Mouse (Mus musculus) midbrain, embryonic 13.5 days (tissue): ENCODE measurements around the gene Zscan10. TPM values are rescaled to one million over a fixed set of nuclear protein-coding genes. Genes with fewer than 3 reads are reported as not detected.

Experiments
- ATAC-seq: fragments of 200-750 bp; cut with Nextera tagmentation; 2 replicates; pipeline ENCODE4 v1.8.0; 2017; ENCODE audit warnings: mild to moderate bottlenecking, moderate TSS enrichment, moderate library complexity
- H3K27ac ChIP-seq: fragments of 300-500 bp; sonication (generic); 2 replicates; pipeline ENCODE4 v1.5.1; 2015; ENCODE audit warnings: inconsistent platforms, mild to moderate bottlenecking, moderate library complexity
- H3K27me3 ChIP-seq: fragments of 300-500 bp; sonication (generic); 2 replicates; pipeline ENCODE4 v1.6.1; 2015; ENCODE audit warnings: mild to moderate bottlenecking, inconsistent platforms
- H3K36me3 ChIP-seq: fragments of 300-500 bp; sonication (generic); 2 replicates; pipeline ENCODE4 v1.6.1; 2015; ENCODE audit warnings: mild to moderate bottlenecking, inconsistent platforms
- H3K4me1 ChIP-seq: fragments of 300-500 bp; sonication (generic); replicated peaks from 2 replicates; pipeline ENCODE4 v1.6.1; 2015; ENCODE audit warnings: inconsistent platforms
- H3K4me2 ChIP-seq: fragments of 300-500 bp; sonication (generic); replicated peaks from 2 replicates; pipeline ENCODE4 v1.6.1; 2015; ENCODE audit warnings: moderate library complexity, mild to moderate bottlenecking, inconsistent platforms
- H3K4me3 ChIP-seq: fragments of 300-500 bp; sonication (generic); replicated peaks from 2 replicates; pipeline ENCODE4 v1.5.1; 2015; ENCODE audit warnings: mild to moderate bottlenecking, inconsistent platforms
- H3K9ac ChIP-seq: fragments of 300-500 bp; sonication (generic); replicated peaks from 2 replicates; pipeline ENCODE4 v1.6.1; 2015; ENCODE audit warnings: mild to moderate bottlenecking, inconsistent platforms
- H3K9me3 ChIP-seq: fragments of 300-500 bp; sonication (generic); 2 replicates; pipeline ENCODE4 v1.6.1; 2016; ENCODE audit warnings: mild to moderate bottlenecking, inconsistent platforms
- WGBS: fragments of 180-500 bp; shearing (Covaris S2); methylation state at CpG from one replicate; pipeline ENCODE4 v1.1.7; 2015; 5-methylcytosine and 5-hydroxymethylcytosine counted together
- polyA plus RNA-seq: library from polyadenylated mRNA; unstranded; fragments of >200 nt; fragmentation: Nextera tagmentation; extraction: Ambion mirVana; gene quantifications from 2 replicates; pipeline ENCODE4 v1.2.1, GENCODE M21; 2015

Zscan10 gene
- polyA plus RNA-seq, 1 experiment from 2014 or later, result not detected

- peaks cover 15% of the 10 kb centered on the region for H3K4me1 ChIP-seq
- no peak for ATAC-seq
- H3K27ac ChIP-seq, result no peak overlapping the region
- H3K36me3 ChIP-seq, result no peaks in the 10 kb centered on the region
- no peak overlapping the region for H3K4me3 ChIP-seq
- H3K9ac ChIP-seq, result no peak overlapping the region
- H3K27me3 ChIP-seq, result no peaks in the 10 kb centered on the region
- H3K4me2 ChIP-seq, result no peak overlapping the region
- WGBS, result 61% methylated on average over 5 of the region's 5 CpGs
- H3K9me3 ChIP-seq, result no peaks in the 10 kb centered on the region
These were observed 33.9 kb upstream of the Zscan10 start for GRCm38 (mm10) chr17:23566787-23567186.

GRCm38 (mm10) chr17:23568370-23568769 is 32.3 kb upstream of the Zscan10 start:
- no peak overlapping the region for H3K4me2 ChIP-seq
- 26% methylated on average over 5 of the region's 5 CpGs for WGBS
- H3K27ac ChIP-seq, result no peak overlapping the region
- no peak for ATAC-seq
- no peaks in the 10 kb centered on the region for H3K27me3 ChIP-seq
- H3K9me3 ChIP-seq, result no peaks in the 10 kb centered on the region
- peaks cover 8% of the 10 kb centered on the region for H3K4me1 ChIP-seq
- no peak overlapping the region for H3K9ac ChIP-seq
- no peak overlapping the region for H3K4me3 ChIP-seq
- H3K36me3 ChIP-seq, result peaks cover 12% of the 10 kb centered on the region

- H3K4me2 ChIP-seq, result no peak overlapping the region
- no peaks in the 10 kb centered on the region for H3K9me3 ChIP-seq
- peaks cover 28% of the 10 kb centered on the region for H3K36me3 ChIP-seq
- no peak overlapping the region for H3K9ac ChIP-seq
- H3K27ac ChIP-seq, result no peak overlapping the region
- H3K27me3 ChIP-seq, result no peaks in the 10 kb centered on the region
- no peak for ATAC-seq
- 39% methylated on average over 6 of the region's 6 CpGs for WGBS
- no peak overlapping the region for H3K4me3 ChIP-seq
- H3K4me1 ChIP-seq, result peaks cover 3% of the 10 kb centered on the region
These were observed 30.6 kb upstream of the Zscan10 start for GRCm38 (mm10) chr17:23570017-23570416.

- H3K4me1 ChIP-seq, result no peaks in the 10 kb centered on the region
- H3K27ac ChIP-seq, result no peak overlapping the region
- no peak overlapping the region for H3K4me3 ChIP-seq
- H3K36me3 ChIP-seq, result peaks cover 39% of the 10 kb centered on the region
- no peaks in the 10 kb centered on the region for H3K27me3 ChIP-seq
- no peak overlapping the region for H3K4me2 ChIP-seq
- 24% methylated on average over 5 of the region's 5 CpGs for WGBS
- H3K9me3 ChIP-seq, result no peaks in the 10 kb centered on the region
- H3K9ac ChIP-seq, result no peak overlapping the region
- ATAC-seq, result no peak; the same call in 1 of the 2 replicates
These were observed 29.6 kb upstream of the Zscan10 start for GRCm38 (mm10) chr17:23571084-23571483.

- ATAC-seq, result no peak
- H3K9ac ChIP-seq, result no peak overlapping the region
- no peak overlapping the region for H3K27ac ChIP-seq
- no peaks in the 10 kb centered on the region for H3K4me1 ChIP-seq
- WGBS, result 83% methylated on average over 6 of the region's 6 CpGs
- no peaks in the 10 kb centered on the region for H3K9me3 ChIP-seq
- peaks cover 49% of the 10 kb centered on the region for H3K36me3 ChIP-seq
- no peak overlapping the region for H3K4me3 ChIP-seq
- no peaks in the 10 kb centered on the region for H3K27me3 ChIP-seq
- no peak overlapping the region for H3K4me2 ChIP-seq
These were observed 28.6 kb upstream of the Zscan10 start for GRCm38 (mm10) chr17:23572059-23572458.

- Histone ChIP-seq H3K4me1 (no peaks in the 10 kb centered on the region), H3K4me2 (no peak overlapping the region)
These were observed 26.5 kb upstream of the Zscan10 start for GRCm38 (mm10) chr17:23574130-23574529.

GRCm38 (mm10) chr17:23575951-23576552 is 24.6 kb upstream of the Zscan10 start:
- Histone ChIP-seq H3K9ac (no peak overlapping the region), H3K9me3 (no peaks in the 10 kb centered on the region), H3K36me3 (peaks cover 85% of the 10 kb centered on the region), H3K4me2 (no peak overlapping the region), H3K4me3 (no peak overlapping the region), H3K27ac (no peak overlapping the region), H3K4me1 (no peaks in the 10 kb centered on the region), H3K27me3 (no peaks in the 10 kb centered on the region)
- 96% methylated on average over 38 of the region's 38 CpGs for WGBS
- no peak for ATAC-seq

More at GRCm38 (mm10) chr17:23574130-23574529, 26.5 kb upstream of the Zscan10 start:
- H3K9me3 ChIP-seq, result no peaks in the 10 kb centered on the region
- H3K36me3 ChIP-seq, result peaks cover 66% of the 10 kb centered on the region
- WGBS, result 94% methylated on average over 8 of the region's 8 CpGs
- ATAC-seq, result no peak
- no peak overlapping the region for H3K27ac ChIP-seq
- H3K27me3 ChIP-seq, result no peaks in the 10 kb centered on the region
- H3K4me3 ChIP-seq, result no peak overlapping the region
- no peak overlapping the region for H3K9ac ChIP-seq

GRCm38 (mm10) chr17:23584786-23585185 is 15.9 kb upstream of the Zscan10 start:
- no peaks in the 10 kb centered on the region for H3K27me3 ChIP-seq
- H3K4me3 ChIP-seq, result peak overlapping the region; percentile 67
- 84% methylated on average over 8 of the region's 8 CpGs for WGBS
- H3K4me1 ChIP-seq, result peaks cover 27% of the 10 kb centered on the region
- peaks cover 24% of the 10 kb centered on the region for H3K36me3 ChIP-seq
- peak overlapping the region; percentile 84 for H3K9ac ChIP-seq
- no peak for ATAC-seq
- H3K9me3 ChIP-seq, result no peaks in the 10 kb centered on the region
- H3K4me2 ChIP-seq, result peak overlapping the region; percentile 80
- H3K27ac ChIP-seq, result no peak overlapping the region

- H3K36me3 ChIP-seq, result peaks cover 13% of the 10 kb centered on the region
- under 1% methylated on average over 22 of the region's 22 CpGs for WGBS
- H3K4me2 ChIP-seq, result peak overlapping the region; percentile 80
- peak; percentile 95 for ATAC-seq
- peak overlapping the region; percentile 66 for H3K27ac ChIP-seq
- peak overlapping the region; percentile 67 for H3K4me3 ChIP-seq
- H3K27me3 ChIP-seq, result no peaks in the 10 kb centered on the region
- H3K9ac ChIP-seq, result peak overlapping the region; percentile 84
- H3K4me1 ChIP-seq, result peaks cover 27% of the 10 kb centered on the region
- no peaks in the 10 kb centered on the region for H3K9me3 ChIP-seq
These were observed 14.8 kb upstream of the Zscan10 start for GRCm38 (mm10) chr17:23585721-23586491.

GRCm38 (mm10) chr17:23587253-23587652 is 13.4 kb upstream of the Zscan10 start:
- peaks cover 27% of the 10 kb centered on the region for H3K4me1 ChIP-seq

GRCm38 (mm10) chr17:23592208-23592925 is 8.3 kb upstream of the Zscan10 start:
- Histone ChIP-seq H3K9ac (peak overlapping the region; percentile 72), H3K4me2 (peak overlapping the region; percentile 77), H3K4me1 (peaks cover 7% of the 10 kb centered on the region), H3K27me3 (no peaks in the 10 kb centered on the region), H3K4me3 (peak overlapping the region; percentile 52), H3K27ac (peak overlapping the region; percentile 83), H3K36me3 (no peaks in the 10 kb centered on the region), H3K9me3 (no peaks in the 10 kb centered on the region)
- WGBS, result 8% methylated on average over 34 of the region's 34 CpGs
- peak; percentile 99 for ATAC-seq

More at GRCm38 (mm10) chr17:23587253-23587652, 13.4 kb upstream of the Zscan10 start:
- no peak overlapping the region for H3K4me3 ChIP-seq
- H3K27ac ChIP-seq, result no peak overlapping the region
- H3K9me3 ChIP-seq, result no peaks in the 10 kb centered on the region
- H3K27me3 ChIP-seq, result no peaks in the 10 kb centered on the region
- peaks cover 6% of the 10 kb centered on the region; the same call in 1 of the 2 replicates for H3K36me3 ChIP-seq
- no peak for ATAC-seq
- H3K9ac ChIP-seq, result no peak overlapping the region
- no peak overlapping the region for H3K4me2 ChIP-seq
- 76% methylated on average over 2 of the region's 2 CpGs for WGBS

- peak; percentile 74 for ATAC-seq
- peak overlapping the region; percentile 77 for H3K4me2 ChIP-seq
- no peaks in the 10 kb centered on the region for H3K36me3 ChIP-seq
- H3K27me3 ChIP-seq, result no peaks in the 10 kb centered on the region
- 14% methylated on average over 13 of the region's 13 CpGs for WGBS
- peak overlapping the region; percentile 83 for H3K27ac ChIP-seq
- H3K4me1 ChIP-seq, result peaks cover 7% of the 10 kb centered on the region
- H3K9me3 ChIP-seq, result no peaks in the 10 kb centered on the region
- H3K4me3 ChIP-seq, result peak overlapping the region; percentile 52
- H3K9ac ChIP-seq, result peak overlapping the region; percentile 72
These were observed 7.7 kb upstream of the Zscan10 start for GRCm38 (mm10) chr17:23592926-23593300.
